Mouse (Mus musculus): ENCODE results near the gene Cfap299. TPM values are rescaled to one million over a fixed set of nuclear protein-coding genes. Genes with fewer than 3 reads are reported as not detected.

Cfap299 gene
- total RNA-seq, 2 experiments from 2014 or later: not detected

DNA sequence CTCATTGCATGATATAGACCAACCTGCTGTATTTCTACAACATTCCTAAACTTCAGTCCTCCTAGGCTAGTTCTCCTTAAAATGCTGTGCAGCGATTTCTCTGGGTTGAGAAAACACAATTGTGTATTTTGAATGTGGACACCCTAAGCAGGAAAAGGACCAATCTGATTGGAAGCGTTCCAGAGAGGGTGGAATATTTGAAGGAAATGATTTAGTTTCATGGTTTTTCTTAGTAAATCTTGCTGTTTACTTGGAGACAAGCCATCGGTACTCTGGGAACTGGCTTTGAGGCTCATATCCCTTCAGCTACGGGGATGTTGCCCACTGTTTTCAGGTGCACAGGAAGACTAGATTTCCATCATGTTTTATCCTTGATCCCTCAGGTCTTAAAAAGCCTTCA lies 288.3 kb downstream of the Cfap299 start:
- no peak overlapping the region for H3K4me3 ChIP-seq
- no peak overlapping the region for H3K27ac ChIP-seq
- no peak for TF ChIP-seq CTCF (IDR thresholded peaks at IDR 0.05)
- DNase-seq: no peak
- intact Hi-C loops (cut with DNase I): no loop called here

- TF ChIP-seq CTCF (IDR thresholded peaks at IDR 0.05): no peak
- Histone ChIP-seq H3K27ac (no peak overlapping the region), H3K4me3 (no peak overlapping the region)
- intact Hi-C loops (cut with DNase I): no loop called here
- DNase-seq: no peak
These were observed 321.2 kb downstream of the Cfap299 start for GRCm38 (mm10) chr5:98650345-98650744.

GRCm38 (mm10) chr5:98651049-98651448 lies 321.9 kb downstream of the Cfap299 start:
- Histone ChIP-seq H3K4me3 (no peak overlapping the region), H3K27ac (no peak overlapping the region)
- DNase-seq: no peak
- intact Hi-C loops (cut with DNase I): no loop called here
- no peak for TF ChIP-seq CTCF (IDR thresholded peaks at IDR 0.05)

DNA sequence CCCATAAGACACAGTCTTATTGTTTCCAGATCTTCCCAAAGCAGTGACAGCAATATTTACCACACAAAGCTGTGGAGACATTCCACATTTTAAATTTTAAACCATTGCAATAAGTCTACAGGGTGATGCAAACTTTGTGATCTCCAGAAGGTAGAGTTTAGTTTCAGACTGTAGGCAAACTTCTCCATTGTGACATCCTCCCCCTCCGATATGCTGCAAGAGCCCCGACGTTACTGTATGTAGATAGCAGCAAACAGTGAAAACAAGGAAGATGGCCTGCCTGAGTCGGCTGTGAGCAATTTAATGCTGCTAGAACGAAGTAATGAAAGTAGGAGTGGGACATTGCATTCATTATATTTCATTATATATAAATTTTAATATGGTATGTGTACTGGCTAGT lies 359.1 kb downstream of the Cfap299 start:
- H3K4me3 ChIP-seq: no peak overlapping the region
- intact Hi-C loops (cut with DNase I): no loop called here
- no peak for TF ChIP-seq CTCF (IDR thresholded peaks at IDR 0.05)
- H3K27ac ChIP-seq: no peak overlapping the region
- DNase-seq: no peak

GRCm38 (mm10) chr5:98692070-98692469 lies 363.0 kb downstream of the Cfap299 start:
- no peak overlapping the region for H3K27ac ChIP-seq
- no peak for DNase-seq
- TF ChIP-seq CTCF (IDR thresholded peaks at IDR 0.05): no peak
- H3K4me3 ChIP-seq: no peak overlapping the region
- intact Hi-C loops (cut with DNase I): no loop called here

DNA sequence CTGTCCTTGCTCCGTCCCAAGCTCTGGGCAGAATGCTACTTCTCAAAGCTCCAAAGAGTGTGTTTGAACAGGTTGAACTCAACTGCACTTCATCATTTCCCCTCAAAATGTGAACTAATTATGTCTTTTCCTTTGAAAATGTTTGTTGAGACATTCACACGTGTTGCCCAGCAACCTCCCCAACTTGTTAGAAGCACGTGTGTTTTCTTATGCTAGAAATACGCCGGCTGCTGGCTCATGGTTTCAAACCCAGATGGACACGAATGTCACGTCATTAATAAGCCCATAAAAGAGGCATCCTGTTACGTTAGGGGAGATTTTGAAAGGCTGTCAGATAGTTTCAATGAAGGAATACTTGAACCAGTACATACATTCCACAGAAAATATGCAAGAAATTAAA lies 367.2 kb downstream of the Cfap299 start:
- H3K4me3 ChIP-seq: no peak overlapping the region
- DNase-seq: no peak
- intact Hi-C loops (cut with DNase I): no loop called here
- no peak overlapping the region for H3K27ac ChIP-seq
- TF ChIP-seq CTCF (IDR thresholded peaks at IDR 0.05): no peak

DNA sequence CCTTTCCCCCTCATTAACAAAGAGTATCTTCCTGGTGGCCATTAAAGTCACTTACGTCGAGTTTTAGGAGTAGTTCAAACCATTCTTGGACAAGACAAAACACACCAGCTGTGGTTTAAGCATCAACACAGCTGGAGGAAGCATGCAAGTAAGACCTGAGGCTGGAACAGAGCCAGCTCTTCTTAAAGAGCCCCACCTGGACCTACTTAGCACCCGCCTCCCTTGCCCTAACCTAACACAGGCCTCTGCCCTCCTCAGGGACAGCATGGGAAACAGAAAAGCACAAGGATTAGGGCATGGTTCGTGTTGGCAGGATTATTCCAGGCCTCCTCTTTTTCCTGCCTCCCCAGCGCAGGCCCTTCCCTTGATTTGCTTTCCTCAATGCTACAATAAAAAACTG lies 374.9 kb downstream of the Cfap299 start:
- TF ChIP-seq CTCF (IDR thresholded peaks at IDR 0.05): no peak
- Histone ChIP-seq H3K27ac (no peak overlapping the region), H3K4me3 (no peak overlapping the region)
- intact Hi-C loops (cut with DNase I): loop anchor here (10.0 kb wide), 1 partner anchor 151 kb away; the partner anchor contains the start of gene Bmp3
- no peak for DNase-seq

GRCm38 (mm10) chr5:98706597-98706996 lies 377.5 kb downstream of the Cfap299 start:
- DNase-seq: no peak
- Histone ChIP-seq H3K4me3 (no peak overlapping the region), H3K27ac (no peak overlapping the region)
- intact Hi-C loops (cut with DNase I): loop anchor here (10.0 kb wide), 1 partner anchor 148 kb away; the partner anchor contains the start of gene Bmp3
- peak; percentile 39; the same call in 1 of the 2 replicates for TF ChIP-seq CTCF (IDR thresholded peaks at IDR 0.05)

DNA sequence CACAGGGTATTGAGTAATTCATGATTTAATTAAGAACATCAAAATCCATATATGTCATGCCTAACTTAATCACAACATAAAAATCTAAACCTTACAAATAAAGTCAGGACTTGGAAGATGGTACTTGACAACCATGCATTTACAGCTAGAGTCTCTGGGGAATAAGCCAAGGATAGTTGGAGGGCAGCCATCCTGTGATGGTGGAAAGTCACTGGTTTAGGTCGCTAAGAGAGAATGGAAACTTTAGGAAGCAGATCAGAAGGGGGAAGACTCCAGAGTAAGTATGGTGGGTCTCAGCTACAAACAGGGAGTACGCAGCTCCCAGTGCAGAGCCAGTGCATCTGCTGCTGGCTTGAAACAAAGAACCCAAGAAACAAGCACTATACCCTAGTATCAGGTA lies 386.3 kb downstream of the Cfap299 start:
- no peak for TF ChIP-seq CTCF (IDR thresholded peaks at IDR 0.05)
- H3K4me3 ChIP-seq: no peak overlapping the region
- DNase-seq: no peak
- intact Hi-C loops (cut with DNase I): no loop called here
- no peak overlapping the region for H3K27ac ChIP-seq

- intact Hi-C loops (cut with DNase I): no loop called here
- H3K27ac ChIP-seq: no peak overlapping the region
- TF ChIP-seq CTCF (IDR thresholded peaks at IDR 0.05): no peak
- no peak overlapping the region for H3K4me3 ChIP-seq
- peak; percentile 51 for DNase-seq
These were observed 403.3 kb downstream of the Cfap299 start for GRCm38 (mm10) chr5:98732157-98733009.

- intact Hi-C loops (cut with DNase I): no loop called here
- TF ChIP-seq CTCF (IDR thresholded peaks at IDR 0.05): no peak
- Histone ChIP-seq H3K4me3 (no peak overlapping the region), H3K27ac (no peak overlapping the region)
- DNase-seq: no peak
These were observed 403.9 kb downstream of the Cfap299 start for GRCm38 (mm10) chr5:98733010-98733399.

- Histone ChIP-seq H3K4me3 (peak overlapping the region; percentile 52), H3K27ac (0 out of 2 replicates have a peak overlapping the region, but pooled peaks have one; percentile 9)
- peak; percentile 45 for DNase-seq
- intact Hi-C loops (cut with DNase I): no loop called here
- no peak for TF ChIP-seq CTCF (IDR thresholded peaks at IDR 0.05)
These were observed 433.0 kb downstream of the Cfap299 start for GRCm38 (mm10) chr5:98761858-98762652.

DNA sequence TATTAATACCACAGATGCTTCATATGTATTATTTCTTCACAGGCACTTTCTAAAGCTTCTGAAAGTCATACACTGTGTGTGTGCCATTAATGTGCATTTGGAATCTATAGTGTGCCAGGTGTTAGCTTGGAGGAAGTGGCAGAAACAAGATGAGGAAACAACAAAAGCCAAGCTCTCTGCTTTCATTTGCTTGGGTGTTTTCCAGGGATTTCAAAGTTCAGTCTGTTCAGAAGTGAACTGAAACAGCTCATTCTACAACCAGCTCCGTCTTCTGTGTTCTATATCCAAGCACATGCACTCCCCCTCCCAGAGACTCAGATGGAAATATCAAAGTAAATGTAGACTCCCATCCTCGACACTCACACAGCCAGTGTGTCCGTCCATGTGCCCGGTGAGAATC lies 449.5 kb downstream of the Cfap299 start:
- intact Hi-C loops (cut with DNase I): no loop called here
- Histone ChIP-seq H3K4me3 (no peak overlapping the region), H3K27ac (no peak overlapping the region)
- no peak for DNase-seq
- no peak for TF ChIP-seq CTCF (IDR thresholded peaks at IDR 0.05)
